Mouse (Mus musculus): ENCODE measurements at regions not wholly inside any gene's neighbourhood (a gene's known extent, or its start where the extent isn't known, plus 50 kb on each side); places are given as distances from the start of the nearest gene placed in this dataset.

- peaks cover 9% of the 10 kb centered on the region; the same call in 1 of the 2 replicates for H3K4me1 ChIP-seq (ENCODE audit: insufficient read depth)
- no peak for DNase-seq
- 12% methylated on average over 13 of the region's 13 CpGs for WGBS
Measured at GRCm38 (mm10) chr13:60057761-60058274, 119.3 kb downstream of the Gas1 start.

GRCm38 (mm10) chr13:60054531-60054930, 122.6 kb downstream of the Gas1 start:
- H3K4me3 ChIP-seq (ENCODE audit: low read depth, low read length): no peak overlapping the region
- 30% methylated on average over 3 of the region's 3 CpGs for WGBS
- no peak for TF ChIP-seq CTCF (IDR thresholded peaks at IDR 0.05; ENCODE audit: low read depth)
- no peaks in the 10 kb centered on the region for H3K27me3 ChIP-seq (ENCODE audit: insufficient read depth, low read length)
- no peak overlapping the region; the same call in 1 of the 2 replicates for H3K27ac ChIP-seq (ENCODE audit: low read depth, low read length)
- H3K4me2 ChIP-seq (ENCODE audit: low read depth): no peak overlapping the region
- ATAC-seq: no peak
- peaks cover 9% of the 10 kb centered on the region; the same call in 1 of the 2 replicates for H3K4me1 ChIP-seq (ENCODE audit: insufficient read depth)
- H3K9me3 ChIP-seq (ENCODE audit: low read length): no peaks in the 10 kb centered on the region
- H3K9ac ChIP-seq: no peak overlapping the region
- no peaks in the 10 kb centered on the region for H3K36me3 ChIP-seq (ENCODE audit: insufficient read depth)
- no peak for DNase-seq

More at GRCm38 (mm10) chr13:60057761-60058274, 119.3 kb downstream of the Gas1 start:
- no peak for TF ChIP-seq CTCF (IDR thresholded peaks at IDR 0.05; ENCODE audit: low read depth)
- Histone ChIP-seq H3K36me3 (ENCODE audit: insufficient read depth) (no peaks in the 10 kb centered on the region), H3K4me3 (ENCODE audit: low read depth, low read length) (no peak overlapping the region), H3K9me3 (ENCODE audit: low read length) (no peaks in the 10 kb centered on the region), H3K9ac (no peak overlapping the region), H3K27ac (ENCODE audit: low read depth, low read length) (no peak overlapping the region), H3K27me3 (ENCODE audit: insufficient read depth, low read length) (no peaks in the 10 kb centered on the region), H3K4me2 (ENCODE audit: low read depth) (no peak overlapping the region)
- no peak for ATAC-seq

GRCm38 (mm10) chr13:60054081-60054480, 123.1 kb downstream of the Gas1 start:
- ATAC-seq: no peak
- no peak for TF ChIP-seq CTCF (IDR thresholded peaks at IDR 0.05; ENCODE audit: low read depth)

GRCm38 (mm10) chr13:60051866-60052265, 125.3 kb downstream of the Gas1 start:
- DNase-seq (no peak), ATAC-seq (no peak)
- TF ChIP-seq CTCF (IDR thresholded peaks at IDR 0.05; ENCODE audit: low read depth): no peak
- H3K9me3 ChIP-seq (ENCODE audit: low read length): no peaks in the 10 kb centered on the region
- H3K27ac ChIP-seq (ENCODE audit: low read depth, low read length): no peak overlapping the region
- no peak overlapping the region for H3K9ac ChIP-seq
- no peaks in the 10 kb centered on the region for H3K36me3 ChIP-seq (ENCODE audit: insufficient read depth)
- no peak overlapping the region for H3K4me3 ChIP-seq (ENCODE audit: low read depth, low read length)
- no peak overlapping the region for H3K4me2 ChIP-seq (ENCODE audit: low read depth)
- 68% methylated on average over 1 of the region's 1 CpGs for WGBS
- 0 out of 2 replicates have a peak, but pooled peaks cover 4% of the 10 kb centered on the region for H3K4me1 ChIP-seq (ENCODE audit: insufficient read depth)
- H3K27me3 ChIP-seq (ENCODE audit: insufficient read depth, low read length): no peaks in the 10 kb centered on the region

More at GRCm38 (mm10) chr13:60054081-60054480, 123.1 kb downstream of the Gas1 start:
- no peak overlapping the region for H3K9ac ChIP-seq
- H3K36me3 ChIP-seq (ENCODE audit: insufficient read depth): no peaks in the 10 kb centered on the region
- no peak overlapping the region for H3K4me3 ChIP-seq (ENCODE audit: low read depth, low read length)
- H3K27me3 ChIP-seq (ENCODE audit: insufficient read depth, low read length): no peaks in the 10 kb centered on the region
- no peak overlapping the region for H3K4me2 ChIP-seq (ENCODE audit: low read depth)
- no peak overlapping the region for H3K27ac ChIP-seq (ENCODE audit: low read depth, low read length)
- no peaks in the 10 kb centered on the region for H3K9me3 ChIP-seq (ENCODE audit: low read length)
- peaks cover 9% of the 10 kb centered on the region; the same call in 1 of the 2 replicates for H3K4me1 ChIP-seq (ENCODE audit: insufficient read depth)
- 59% methylated on average over 9 of the region's 9 CpGs for WGBS
- no peak for DNase-seq

- H3K27ac ChIP-seq (ENCODE audit: low read depth, low read length): no peak overlapping the region
- H3K4me3 ChIP-seq (ENCODE audit: low read depth, low read length): no peak overlapping the region
- 11% methylated on average over 9 of the region's 9 CpGs for WGBS
- peaks cover 4% of the 10 kb centered on the region; the same call in 1 of the 2 replicates for H3K4me1 ChIP-seq (ENCODE audit: insufficient read depth)
- H3K9me3 ChIP-seq (ENCODE audit: low read length): no peaks in the 10 kb centered on the region
- no peaks in the 10 kb centered on the region for H3K27me3 ChIP-seq (ENCODE audit: insufficient read depth, low read length)
- H3K36me3 ChIP-seq (ENCODE audit: insufficient read depth): no peaks in the 10 kb centered on the region
- H3K9ac ChIP-seq: no peak overlapping the region
- DNase-seq: peak; percentile 45
- peak; percentile 88 for ATAC-seq
- no peak overlapping the region for H3K4me2 ChIP-seq (ENCODE audit: low read depth)
- TF ChIP-seq CTCF (IDR thresholded peaks at IDR 0.05; ENCODE audit: low read depth): no peak
Measured at GRCm38 (mm10) chr13:60050799-60051580, 126.2 kb downstream of the Gas1 start.

- DNase-seq (no peak), ATAC-seq (no peak)
- no peaks in the 10 kb centered on the region for H3K36me3 ChIP-seq (ENCODE audit: insufficient read depth)
- H3K4me3 ChIP-seq (ENCODE audit: low read depth, low read length): no peak overlapping the region
- peaks cover 10% of the 10 kb centered on the region for H3K4me1 ChIP-seq (ENCODE audit: insufficient read depth)
- H3K9ac ChIP-seq: no peak overlapping the region
- no peak for TF ChIP-seq CTCF (IDR thresholded peaks at IDR 0.05; ENCODE audit: low read depth)
- no peak overlapping the region for H3K27ac ChIP-seq (ENCODE audit: low read depth, low read length)
- no peaks in the 10 kb centered on the region for H3K9me3 ChIP-seq (ENCODE audit: low read length)
- whole genome bisulfite sequencing: 69% methylated on average over 3 of the region's 3 CpGs
- no peak overlapping the region for H3K4me2 ChIP-seq (ENCODE audit: low read depth)
- no peaks in the 10 kb centered on the region for H3K27me3 ChIP-seq (ENCODE audit: insufficient read depth, low read length)
Measured at GRCm38 (mm10) chr13:60049703-60050102, 127.5 kb downstream of the Gas1 start.
